Mouse (Mus musculus): ENCODE measurements around the gene Tab1. TPM values are rescaled to one million over a fixed set of nuclear protein-coding genes. Genes with fewer than 3 reads are reported as not detected.

Tab1 gene
- total and polyA plus RNA-seq, 2 experiments from 2014 or later, result 29.1 to 37.3 TPM

- Histone ChIP-seq H3K27me3 (ENCODE audit: control insufficient read depth, insufficient read depth, low read length) (peaks cover 23% of the 10 kb centered on the region), H3K4me3 (ENCODE audit: low read depth, low read length) (no peak overlapping the region), H3K9me3 (replicated peaks; ENCODE audit: control insufficient read depth, low read length) (no peaks in the 10 kb centered on the region), H3K4me1 (ENCODE audit: control insufficient read depth, insufficient read depth) (peaks cover 11% of the 10 kb centered on the region; the same call in 1 of the 2 replicates), H3K9ac (replicated peaks; ENCODE audit: low read depth, low read length) (no peak overlapping the region), H3K36me3 (replicated peaks; ENCODE audit: control insufficient read depth, insufficient read depth, low read length) (no peaks in the 10 kb centered on the region), H3K27ac (ENCODE audit: low read depth) (no peak overlapping the region), H3K4me2 (ENCODE audit: low read depth, low read length) (no peak overlapping the region)
- ATAC-seq (ENCODE audit: insufficient read depth, low read depth) (no peak), DNase-seq (ENCODE audit: low spot score) (no peak)
- WGBS, result 42% methylated on average over 4 of the region's 4 CpGs
- TF ChIP-seq CTCF (IDR thresholded peaks at IDR 0.05; ENCODE audit: low read depth) (no peak), EP300 (IDR thresholded peaks at IDR 0.05; ENCODE audit: low read depth) (no peak)
Observed at GRCm38 (mm10) chr15:80170357-80170756, 37.4 kb downstream of the Tab1 start.

- no peak for TF ChIP-seq EP300 (IDR thresholded peaks at IDR 0.05; ENCODE audit: low read depth)
- Histone ChIP-seq H3K36me3 (replicated peaks; ENCODE audit: control insufficient read depth, insufficient read depth, low read length) (no peaks in the 10 kb centered on the region), H3K27me3 (ENCODE audit: control insufficient read depth, insufficient read depth, low read length) (peaks cover 23% of the 10 kb centered on the region), H3K9ac (replicated peaks; ENCODE audit: low read depth, low read length) (no peak overlapping the region), H3K4me3 (ENCODE audit: low read depth, low read length) (no peak overlapping the region), H3K9me3 (replicated peaks; ENCODE audit: control insufficient read depth, low read length) (no peaks in the 10 kb centered on the region), H3K27ac (ENCODE audit: low read depth) (no peak overlapping the region), H3K4me2 (ENCODE audit: low read depth, low read length) (no peak overlapping the region), H3K4me1 (ENCODE audit: control insufficient read depth, insufficient read depth) (peaks cover 11% of the 10 kb centered on the region; the same call in 1 of the 2 replicates)
- 12% methylated on average over 8 of the region's 8 CpGs for WGBS
- ATAC-seq (ENCODE audit: insufficient read depth, low read depth) (no peak), DNase-seq (ENCODE audit: low spot score) (no peak)
Observed at GRCm38 (mm10) chr15:80171286-80171685, 38.4 kb downstream of the Tab1 start.

GRCm38 (mm10) chr15:80171791-80172190 is 38.9 kb downstream of the Tab1 start:
- no peak for TF ChIP-seq EP300 (IDR thresholded peaks at IDR 0.05; ENCODE audit: low read depth)
- no peak for TF ChIP-seq CTCF (IDR thresholded peaks at IDR 0.05; ENCODE audit: low read depth)
- no peak for ATAC-seq (ENCODE audit: insufficient read depth, low read depth)
- DNase-seq (ENCODE audit: low spot score), result no peak
- Histone ChIP-seq H3K9ac (replicated peaks; ENCODE audit: low read depth, low read length) (no peak overlapping the region), H3K27me3 (ENCODE audit: control insufficient read depth, insufficient read depth, low read length) (peaks cover 23% of the 10 kb centered on the region), H3K36me3 (replicated peaks; ENCODE audit: control insufficient read depth, insufficient read depth, low read length) (no peaks in the 10 kb centered on the region), H3K4me2 (ENCODE audit: low read depth, low read length) (no peak overlapping the region), H3K4me3 (ENCODE audit: low read depth, low read length) (no peak overlapping the region), H3K9me3 (replicated peaks; ENCODE audit: control insufficient read depth, low read length) (no peaks in the 10 kb centered on the region), H3K4me1 (ENCODE audit: control insufficient read depth, insufficient read depth) (peaks cover 11% of the 10 kb centered on the region; the same call in 1 of the 2 replicates), H3K27ac (ENCODE audit: low read depth) (no peak overlapping the region)
- 32% methylated on average over 6 of the region's 6 CpGs for WGBS

GRCm38 (mm10) chr15:80173001-80173771 is 40.3 kb downstream of the Tab1 start, which contains the start of gene Mgat3:
Gene Mgat3 (plus strand): TSS chr15:80173721.
- Histone ChIP-seq H3K4me2 (ENCODE audit: low read depth, low read length) (peak within 1 kb of the TSS; percentile 99), H3K9me3 (replicated peaks; ENCODE audit: control insufficient read depth, low read length) (no peaks in the 10 kb centered on the region), H3K4me1 (ENCODE audit: control insufficient read depth, insufficient read depth) (peaks cover 11% of the 10 kb centered on the region; the same call in 1 of the 2 replicates), H3K9ac (replicated peaks; ENCODE audit: low read depth, low read length) (peak within 1 kb of the TSS; percentile 64), H3K27ac (ENCODE audit: low read depth) (no peak within 1 kb of the TSS), H3K4me3 (ENCODE audit: low read depth, low read length) (peak within 1 kb of the TSS; percentile 62), H3K27me3 (ENCODE audit: control insufficient read depth, insufficient read depth, low read length) (peaks cover 23% of the 10 kb centered on the region), H3K36me3 (replicated peaks; ENCODE audit: control insufficient read depth, insufficient read depth, low read length) (no peaks in the 10 kb centered on the region)
- ATAC-seq (ENCODE audit: insufficient read depth, low read depth) (peak; percentile 43; the same call in 1 of the 2 replicates), DNase-seq (ENCODE audit: low spot score) (peak; percentile 17)
- 4% methylated on average over 61 of the region's 85 CpGs for WGBS
- no peak for TF ChIP-seq EP300 (IDR thresholded peaks at IDR 0.05; ENCODE audit: low read depth)

GRCm38 (mm10) chr15:80173781-80174597 is 41.1 kb downstream of the Tab1 start:
- ATAC-seq (ENCODE audit: insufficient read depth, low read depth) (0 out of 2 replicates have a peak, but pooled peaks have one; percentile 14), DNase-seq (ENCODE audit: low spot score) (no peak)
- WGBS, result 2% methylated on average over 36 of the region's 60 CpGs
- no peaks in the 10 kb centered on the region for H3K36me3 ChIP-seq (replicated peaks; ENCODE audit: control insufficient read depth, insufficient read depth, low read length)
- peak overlapping the region; percentile 99 for H3K4me2 ChIP-seq (ENCODE audit: low read depth, low read length)
- peaks cover 11% of the 10 kb centered on the region; the same call in 1 of the 2 replicates for H3K4me1 ChIP-seq (ENCODE audit: control insufficient read depth, insufficient read depth)
- peak overlapping the region; percentile 64 for H3K9ac ChIP-seq (replicated peaks; ENCODE audit: low read depth, low read length)
- TF ChIP-seq EP300 (IDR thresholded peaks at IDR 0.05; ENCODE audit: low read depth), result no peak
- no peak for TF ChIP-seq CTCF (IDR thresholded peaks at IDR 0.05; ENCODE audit: low read depth)
- H3K27me3 ChIP-seq (ENCODE audit: control insufficient read depth, insufficient read depth, low read length), result peaks cover 23% of the 10 kb centered on the region
- H3K27ac ChIP-seq (ENCODE audit: low read depth), result no peak overlapping the region
- H3K9me3 ChIP-seq (replicated peaks; ENCODE audit: control insufficient read depth, low read length), result no peaks in the 10 kb centered on the region
- H3K4me3 ChIP-seq (ENCODE audit: low read depth, low read length), result peak overlapping the region; percentile 62
